Mouse (Mus musculus): ENCODE data around the gene Mex3a. TPM values are rescaled to one million over a fixed set of nuclear protein-coding genes. Genes with fewer than 3 reads are reported as not detected.

Mex3a gene
- total and polyA plus RNA-seq, 3 experiments, result 1.1 to 4.9 (median 2.5) TPM

DNA sequence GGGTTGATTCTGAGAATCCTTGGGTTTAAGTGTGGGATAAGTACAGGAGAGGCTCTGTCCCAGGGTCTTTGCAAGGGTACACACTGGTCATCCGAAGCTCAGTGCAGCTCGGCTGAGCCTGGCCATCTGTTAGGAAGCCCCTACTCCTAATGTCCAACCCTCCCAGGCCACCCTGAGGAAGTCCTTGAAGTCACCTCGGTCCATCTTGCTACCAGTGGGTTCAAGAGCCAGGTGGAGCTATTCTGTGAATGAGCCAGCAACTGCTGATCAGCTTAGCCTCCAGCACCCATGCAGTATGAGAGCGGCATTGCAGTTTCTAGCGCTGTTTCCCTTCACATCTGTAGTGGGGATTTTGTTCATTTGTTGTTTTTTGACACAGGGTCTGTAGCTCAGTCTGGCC, 7.9 kb downstream of the Mex3a start:
- dilution Hi-C loops (cut with MboI; ENCODE audit: extremely low pct_ligation_motif_present, extremely low pct_unique_long_range_greater_than_20kb, low sequenced_read_pairs) (no loop called here), in situ Hi-C loops (cut with MboI; ENCODE audit: low pct_ligation_motif_present, low pct_unique_long_range_greater_than_20kb, low sequenced_read_pairs) (no loop called here)
- Histone ChIP-seq H3K4me1 (ENCODE audit: control insufficient read depth in 1 of 2, insufficient read depth in 2 of 2) (peaks cover 8 to 22% of the 10 kb centered on the region in 2 experiments; a peak in 3 of 4 replicates), H3K9ac (ENCODE audit: insufficient read depth, low read depth) (no peak overlapping the region), H3K4me2 (ENCODE audit: insufficient read depth, low read depth, poor library complexity, severe bottlenecking) (no peak overlapping the region), H3K79me2 (replicated peaks; ENCODE audit: control insufficient read depth, extremely low read depth, insufficient read depth, poor library complexity, severe bottlenecking) (no peaks in the 10 kb centered on the region), H3K4me3 (replicated peaks in 1 of 3; ENCODE audit: low read depth in 2 of 3, low read length in 2 of 3, poor library complexity in 1 of 3) (no peak overlapping the region), H3K36me3 (replicated peaks in 1 of 2; ENCODE audit: control insufficient read depth in 1 of 2, insufficient read depth in 1 of 2, low read length in 1 of 2) (peaks cover 13 to 32% of the 10 kb centered on the region in 2 experiments), H3K27ac (ENCODE audit: insufficient read depth, low read depth) (no peak overlapping the region), H3K9me3 (replicated peaks; ENCODE audit: low read length) (no peaks in the 10 kb centered on the region), H3K27me3 (replicated peaks) (no peaks in the 10 kb centered on the region)
- no peak for DNase-seq (ENCODE audit: extremely low read depth)
- no peak for TF ChIP-seq ZNF384 (IDR thresholded peaks at IDR 0.05; ENCODE audit: low read depth, low read length)
- TF ChIP-seq IRF4 (IDR thresholded peaks at IDR 0.05; ENCODE audit: low read depth, low read length), result no peak

- dilution Hi-C loops (cut with MboI; ENCODE audit: extremely low pct_ligation_motif_present, extremely low pct_unique_long_range_greater_than_20kb, low sequenced_read_pairs) (no loop called here), in situ Hi-C loops (cut with MboI; ENCODE audit: low pct_ligation_motif_present, low pct_unique_long_range_greater_than_20kb, low sequenced_read_pairs) (no loop called here)
- no peak overlapping the region for H3K9ac ChIP-seq (ENCODE audit: insufficient read depth, low read depth)
- H3K4me3 ChIP-seq (replicated peaks in 1 of 3; ENCODE audit: low read depth in 2 of 3, low read length in 2 of 3, poor library complexity in 1 of 3), result no peak overlapping the region
- H3K4me1 ChIP-seq (ENCODE audit: control insufficient read depth in 1 of 2, insufficient read depth in 2 of 2), result peaks cover 13 to 31% of the 10 kb centered on the region in 2 experiments
- no peak for DNase-seq (ENCODE audit: extremely low read depth)
- H3K9me3 ChIP-seq (replicated peaks; ENCODE audit: low read length), result no peaks in the 10 kb centered on the region
- TF ChIP-seq MAZ (IDR thresholded peaks at IDR 0.05; ENCODE audit: low read depth, low read length) (no peak), RCOR1 (conservative IDR thresholded peaks at IDR 0.05; ENCODE audit: low read depth, low read length) (no peak), ZMIZ1 (IDR thresholded peaks at IDR 0.05; ENCODE audit: low read depth, low read length) (no peak), UBTF (IDR thresholded peaks at IDR 0.05; ENCODE audit: low read depth, low read length) (no peak), SMC3 (IDR thresholded peaks at IDR 0.05; ENCODE audit: low read depth, low read length) (no peak), ZKSCAN1 (IDR thresholded peaks at IDR 0.05; ENCODE audit: borderline replicate concordance, low read depth, low read length) (no peak), ETS1 (conservative IDR thresholded peaks at IDR 0.05; ENCODE audit: low read depth, low read length) (no peak), POLR2AphosphoS2 (IDR thresholded peaks at IDR 0.05; ENCODE audit: low read depth, low read length) (no peak), USF2 (conservative IDR thresholded peaks at IDR 0.05; ENCODE audit: low read depth, low read length) (no peak), JUND (conservative IDR thresholded peaks at IDR 0.05; ENCODE audit: low read depth, low read length) (no peak), NRF1 (IDR thresholded peaks at IDR 0.05; ENCODE audit: low read depth, low read length) (no peak), ZC3H11A (IDR thresholded peaks at IDR 0.05; ENCODE audit: low read depth, low read length) (no peak), MYC (IDR thresholded peaks at IDR 0.05; ENCODE audit: low read depth, low read length) (no peak), POLR2A (IDR thresholded peaks at IDR 0.05; ENCODE audit: low read depth, low read length) (no peak), TCF12 (IDR thresholded peaks at IDR 0.05; ENCODE audit: low read depth, low read length) (no peak), IRF4 (IDR thresholded peaks at IDR 0.05; ENCODE audit: low read depth, low read length) (no peak), EP300 (IDR thresholded peaks at IDR 0.05; ENCODE audit: low read length) (no peak)
- no peak overlapping the region for H3K27ac ChIP-seq (ENCODE audit: insufficient read depth, low read depth)
- H3K27me3 ChIP-seq (replicated peaks), result no peaks in the 10 kb centered on the region
- H3K79me2 ChIP-seq (replicated peaks; ENCODE audit: control insufficient read depth, extremely low read depth, insufficient read depth, poor library complexity, severe bottlenecking), result no peaks in the 10 kb centered on the region
- peaks cover 4 to 25% of the 10 kb centered on the region in 2 experiments for H3K36me3 ChIP-seq (replicated peaks in 1 of 2; ENCODE audit: control insufficient read depth in 1 of 2, insufficient read depth in 1 of 2, low read length in 1 of 2)
- no peak overlapping the region for H3K4me2 ChIP-seq (ENCODE audit: insufficient read depth, low read depth, poor library complexity, severe bottlenecking)
Observed at GRCm38 (mm10) chr3:88541622-88542401, 9.6 kb downstream of the Mex3a start.

Measured in CH12.LX (cell line).